Mouse (Mus musculus): ENCODE results near the gene Cela3b. TPM values are rescaled to one million over a fixed set of nuclear protein-coding genes. Genes with fewer than 3 reads are reported as not detected.
"Not testable (repeated sequence)": the region's sequence is repeated elsewhere in the genome, so short reads cannot be mapped to it uniquely, and the experiment has no call there.

The Cela3b gene
- polyA plus RNA-seq, 1 experiment from 2014 or later, result not detected

DNA sequence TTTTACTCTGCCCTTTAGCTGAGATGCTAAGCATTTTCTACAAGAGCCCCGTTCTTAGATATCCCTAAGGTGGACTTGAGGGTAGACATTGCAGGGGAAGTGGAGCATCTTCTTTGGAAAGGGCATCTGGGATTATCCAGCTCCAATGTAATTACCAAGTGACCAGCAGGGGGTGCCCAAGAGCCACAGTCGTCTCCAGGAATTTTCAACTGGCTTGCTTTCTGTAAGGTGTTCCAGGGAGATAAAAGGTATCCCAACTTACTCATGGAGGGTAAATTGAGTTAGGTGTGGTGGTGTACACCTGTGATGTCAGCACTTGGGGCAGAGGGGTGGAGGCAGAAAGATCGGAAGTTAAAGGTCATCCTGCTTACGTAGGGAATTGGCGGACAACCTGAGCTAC is 13.3 kb upstream of the Cela3b start:
- Histone ChIP-seq H3K9me3 (ENCODE audit: control insufficient read depth, low read length) (no peaks in the 10 kb centered on the region), H3K4me1 (ENCODE audit: control insufficient read depth, insufficient read depth, low read depth, low read length) (peaks cover 3% of the 10 kb centered on the region), H3K4me2 (ENCODE audit: low read length) (peak overlapping the region; percentile 47), H3K27me3 (replicated peaks; ENCODE audit: control insufficient read depth, insufficient read depth, low read length) (no peaks in the 10 kb centered on the region), H3K27ac (ENCODE audit: low read depth, low read length) (no peak overlapping the region), H3K36me3 (ENCODE audit: control insufficient read depth, insufficient read depth, low read length) (no peaks in the 10 kb centered on the region), H3K4me3 (ENCODE audit: low read length) (no peak overlapping the region), H3K9ac (ENCODE audit: low read depth, low read length) (peak overlapping the region; percentile 9; the same call in 1 of the 2 replicates)
- 25% methylated on average over 5 of the region's 5 CpGs for WGBS
- ATAC-seq, result no peak

DNA sequence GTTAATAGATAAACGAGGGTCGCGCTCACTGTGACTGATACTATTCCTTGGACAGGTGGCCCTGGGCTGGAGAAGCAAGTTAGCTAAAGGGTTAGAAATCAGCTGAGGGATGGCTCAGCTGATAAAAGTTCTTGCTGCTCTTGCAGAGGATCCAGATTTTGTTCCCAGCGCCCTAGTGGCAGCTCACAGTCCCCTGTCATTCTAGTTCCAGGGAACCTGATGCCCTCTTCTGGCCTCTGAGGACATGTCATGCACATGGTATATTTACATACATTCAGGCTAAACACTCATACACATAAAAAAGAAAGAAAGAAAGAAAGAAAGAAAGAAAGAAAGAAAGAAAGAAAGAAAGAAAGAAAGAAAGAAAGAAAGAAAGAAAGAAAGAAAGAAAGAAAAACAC is 11.0 kb upstream of the Cela3b start:
- H3K4me2 ChIP-seq (ENCODE audit: low read length), result no peak overlapping the region
- no peak for ATAC-seq
- WGBS, result 88% methylated on average over 4 of the region's 4 CpGs
- no peak overlapping the region for H3K9ac ChIP-seq (ENCODE audit: low read depth, low read length)
- no peak overlapping the region for H3K4me3 ChIP-seq (ENCODE audit: low read length)
- H3K27me3 ChIP-seq (replicated peaks; ENCODE audit: control insufficient read depth, insufficient read depth, low read length), result no peaks in the 10 kb centered on the region
- no peaks in the 10 kb centered on the region for H3K36me3 ChIP-seq (ENCODE audit: control insufficient read depth, insufficient read depth, low read length)
- no peaks in the 10 kb centered on the region for H3K9me3 ChIP-seq (ENCODE audit: control insufficient read depth, low read length)
- H3K4me1 ChIP-seq (ENCODE audit: control insufficient read depth, insufficient read depth, low read depth, low read length), result no peaks in the 10 kb centered on the region
- no peak overlapping the region for H3K27ac ChIP-seq (ENCODE audit: low read depth, low read length)

DNA sequence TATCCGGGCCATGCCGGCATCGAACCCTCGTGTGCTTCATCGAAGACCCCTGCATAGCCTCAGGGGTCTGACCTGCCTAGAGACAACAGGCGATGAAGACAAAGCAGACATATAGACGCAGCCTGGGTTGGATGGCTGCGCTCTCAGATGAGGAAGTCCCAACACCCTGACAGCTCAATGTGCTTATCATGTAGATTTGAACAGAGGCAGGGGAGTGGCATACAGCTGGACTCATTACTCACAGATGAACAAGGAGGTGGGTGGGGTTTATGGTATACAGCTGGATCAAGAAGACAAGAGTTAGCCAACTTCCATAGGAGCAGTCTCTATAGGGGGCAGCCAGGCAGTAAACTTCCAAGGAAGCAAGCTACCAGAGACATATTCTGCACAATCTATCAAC is 8.5 kb upstream of the Cela3b start:
- Histone ChIP-seq H3K27me3 (replicated peaks; ENCODE audit: control insufficient read depth, insufficient read depth, low read length) (no peaks in the 10 kb centered on the region), H3K4me3 (ENCODE audit: low read length) (no peak overlapping the region), H3K9me3 (ENCODE audit: control insufficient read depth, low read length) (no peaks in the 10 kb centered on the region), H3K36me3 (ENCODE audit: control insufficient read depth, insufficient read depth, low read length) (no peaks in the 10 kb centered on the region), H3K9ac (ENCODE audit: low read depth, low read length) (no peak overlapping the region), H3K27ac (ENCODE audit: low read depth, low read length) (no peak overlapping the region), H3K4me1 (ENCODE audit: control insufficient read depth, insufficient read depth, low read depth, low read length) (no peaks in the 10 kb centered on the region), H3K4me2 (ENCODE audit: low read length) (no peak overlapping the region)
- WGBS, result 88% methylated on average over 8 of the region's 8 CpGs
- no peak for ATAC-seq

DNA sequence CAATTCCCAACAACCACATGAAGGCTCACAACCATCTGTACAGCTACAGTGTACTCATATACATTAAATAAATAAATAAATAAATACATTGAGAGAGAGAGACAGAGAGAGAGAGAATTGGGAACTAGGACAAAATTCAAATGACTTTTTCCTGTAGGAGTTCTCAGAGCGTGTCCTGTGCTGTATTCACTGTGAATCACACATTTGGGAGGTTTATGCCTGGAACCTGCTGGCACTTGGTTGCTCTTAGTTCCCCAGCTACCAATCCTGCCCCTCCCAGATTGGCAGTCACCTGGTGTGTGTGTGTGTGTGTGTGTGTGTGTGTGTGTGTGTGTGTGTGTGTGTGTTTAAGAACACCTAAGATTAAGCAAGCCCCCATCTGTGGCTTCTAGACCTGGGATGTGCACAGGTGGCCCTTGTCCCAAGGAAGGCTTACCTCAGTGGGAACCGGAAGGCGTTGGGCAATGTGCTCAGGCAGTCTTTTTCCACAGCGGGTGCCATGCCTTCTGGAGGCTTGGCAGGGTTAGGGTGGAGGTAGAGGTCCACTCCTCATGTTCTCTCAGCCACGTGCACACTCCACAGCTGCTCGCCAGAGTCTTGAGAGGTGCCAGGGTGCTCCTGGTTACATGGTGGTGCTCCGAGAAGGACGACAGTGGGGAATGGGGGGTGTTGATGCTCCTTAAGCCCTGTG is 6.8 kb upstream of the Cela3b start:
- ATAC-seq, result no peak
- Histone ChIP-seq H3K9ac (ENCODE audit: low read depth, low read length) (no peak overlapping the region), H3K4me2 (ENCODE audit: low read length) (no peak overlapping the region), H3K27me3 (replicated peaks; ENCODE audit: control insufficient read depth, insufficient read depth, low read length) (no peaks in the 10 kb centered on the region), H3K27ac (ENCODE audit: low read depth, low read length) (no peak overlapping the region), H3K4me3 (ENCODE audit: low read length) (no peak overlapping the region), H3K36me3 (ENCODE audit: control insufficient read depth, insufficient read depth, low read length) (no peaks in the 10 kb centered on the region), H3K4me1 (ENCODE audit: control insufficient read depth, insufficient read depth, low read depth, low read length) (no peaks in the 10 kb centered on the region), H3K9me3 (ENCODE audit: control insufficient read depth, low read length) (no peaks in the 10 kb centered on the region)
- 83% methylated on average over 8 of the region's 8 CpGs for WGBS

DNA sequence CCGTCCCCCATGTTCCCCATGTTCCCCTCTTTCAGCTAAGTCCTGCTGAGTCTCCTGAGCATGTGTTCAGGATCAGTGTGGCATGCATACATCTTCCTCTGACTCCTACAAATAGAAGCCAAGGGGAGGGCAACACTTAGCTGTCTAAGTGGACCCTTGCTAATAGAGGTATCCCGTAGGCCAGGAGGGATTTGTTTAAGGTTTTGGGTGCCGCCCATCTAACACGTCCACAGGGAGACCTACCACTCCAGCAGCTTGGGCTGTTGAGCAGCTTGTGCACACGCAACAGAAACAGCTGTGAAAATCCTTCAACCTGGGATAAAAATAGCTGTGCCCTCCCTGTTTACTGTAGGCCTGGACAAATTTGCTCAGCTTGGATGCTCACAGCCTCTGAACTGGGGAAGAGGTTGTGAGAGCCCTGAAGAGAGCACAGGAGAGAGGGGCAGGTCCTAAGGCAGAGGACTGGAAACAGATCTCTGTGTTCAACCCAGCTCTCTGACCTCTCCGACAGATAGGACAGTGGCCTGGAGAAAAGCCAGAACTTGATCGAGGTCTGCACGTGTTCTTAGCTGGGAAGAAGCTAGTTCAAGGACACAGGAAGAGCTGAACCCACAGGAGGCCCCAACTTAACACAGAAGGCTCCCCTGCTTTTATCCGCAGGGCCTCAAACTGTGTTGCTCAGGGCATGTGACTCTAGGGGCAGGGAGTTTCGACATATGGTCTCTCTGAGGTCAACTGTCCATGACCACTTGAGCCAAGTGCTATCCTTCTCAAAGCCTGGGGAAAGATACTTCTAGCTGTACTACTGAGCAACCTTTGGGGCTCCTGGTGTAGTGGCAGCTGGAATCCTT is 2.6 kb upstream of the Cela3b start:
- WGBS, result 71% methylated on average over 10 of the region's 10 CpGs

DNA sequence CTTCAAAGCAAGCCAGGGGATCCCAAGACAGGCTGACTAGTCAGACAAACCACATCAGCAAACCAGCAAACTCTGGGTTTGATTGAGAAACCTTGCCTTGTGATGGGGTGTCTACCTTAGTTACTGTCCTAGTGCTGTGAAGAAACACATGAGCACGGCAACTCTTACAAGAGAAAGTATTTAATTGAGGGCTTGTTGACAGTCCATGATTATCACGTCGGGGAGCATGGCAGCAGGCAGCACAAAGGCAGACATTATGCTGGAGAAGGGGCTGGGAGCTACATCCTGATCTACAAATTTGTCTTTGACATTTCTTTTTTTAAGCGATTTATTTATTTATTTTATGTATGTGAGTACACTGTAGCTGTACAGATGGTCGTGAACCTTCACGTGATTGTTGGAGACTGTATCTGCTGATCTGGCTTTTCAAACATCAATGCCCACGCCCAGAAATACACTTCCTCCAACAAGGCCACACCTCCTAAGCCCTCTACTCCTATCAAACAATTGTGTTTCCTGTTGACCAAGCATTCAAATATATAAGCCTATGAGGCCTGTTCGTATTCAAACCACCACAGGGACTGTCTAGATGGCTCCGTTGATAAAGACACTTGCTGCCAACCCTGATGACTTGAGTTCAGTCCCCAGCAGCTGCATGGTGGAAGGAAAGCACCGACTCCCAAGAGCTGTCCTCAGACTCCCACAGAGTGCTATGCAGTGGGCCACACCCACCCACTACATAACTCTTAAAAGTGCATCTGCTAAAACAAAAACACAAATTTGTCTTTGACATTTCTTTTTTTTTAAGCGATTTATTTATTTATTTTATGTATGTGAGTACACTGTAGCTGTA is 12.4 kb downstream of the Cela3b start:
- Histone ChIP-seq H3K9me3 (ENCODE audit: control insufficient read depth, low read length) (no peaks in the 10 kb centered on the region), H3K27ac (ENCODE audit: low read depth, low read length) (no peak overlapping the region), H3K4me3 (ENCODE audit: low read length) (no peak overlapping the region), H3K36me3 (ENCODE audit: control insufficient read depth, insufficient read depth, low read length) (no peaks in the 10 kb centered on the region), H3K9ac (ENCODE audit: low read depth, low read length) (no peak overlapping the region), H3K4me2 (ENCODE audit: low read length) (no peak overlapping the region), H3K4me1 (ENCODE audit: control insufficient read depth, insufficient read depth, low read depth, low read length) (no peaks in the 10 kb centered on the region), H3K27me3 (replicated peaks; ENCODE audit: control insufficient read depth, insufficient read depth, low read length) (no peaks in the 10 kb centered on the region)
- ATAC-seq, result no peak
- WGBS, result 80% methylated on average over 11 of the region's 11 CpGs

More for the DNA sequence above, 2.6 kb upstream of the Cela3b start:
- not testable (repeated sequence) for H3K4me2 ChIP-seq (ENCODE audit: low read length); H3K36me3 ChIP-seq (ENCODE audit: control insufficient read depth, insufficient read depth, low read length); H3K27ac ChIP-seq (ENCODE audit: low read depth, low read length); ATAC-seq; H3K4me3 ChIP-seq (ENCODE audit: low read length); H3K27me3 ChIP-seq (replicated peaks; ENCODE audit: control insufficient read depth, insufficient read depth, low read length); H3K4me1 ChIP-seq (ENCODE audit: control insufficient read depth, insufficient read depth, low read depth, low read length); H3K9ac ChIP-seq (ENCODE audit: low read depth, low read length); H3K9me3 ChIP-seq (ENCODE audit: control insufficient read depth, low read length)

DNA sequence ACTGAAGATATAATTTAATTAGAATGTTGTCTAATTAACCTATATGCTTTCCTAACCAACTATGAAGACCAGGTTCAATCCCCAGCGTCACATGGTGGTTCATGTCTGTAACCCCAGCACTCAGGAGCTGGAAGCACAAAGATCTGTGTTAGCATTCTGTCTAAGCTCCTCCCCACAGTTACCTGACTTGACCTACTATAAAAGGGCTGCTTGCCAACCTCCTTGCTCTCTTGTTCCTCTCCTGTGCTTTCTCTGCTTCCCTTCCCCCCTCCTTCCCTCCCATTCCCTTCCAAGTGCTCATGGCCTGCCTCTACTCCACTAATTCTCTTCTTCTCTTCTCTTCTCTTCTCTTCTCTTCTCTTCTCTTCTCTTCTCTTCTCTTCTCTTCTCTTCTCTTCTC is 15.4 kb downstream of the Cela3b start:
- Histone ChIP-seq H3K4me3 (ENCODE audit: low read length) (no peak overlapping the region), H3K4me1 (ENCODE audit: control insufficient read depth, insufficient read depth, low read depth, low read length) (no peaks in the 10 kb centered on the region), H3K27me3 (replicated peaks; ENCODE audit: control insufficient read depth, insufficient read depth, low read length) (no peaks in the 10 kb centered on the region), H3K27ac (ENCODE audit: low read depth, low read length) (no peak overlapping the region), H3K4me2 (ENCODE audit: low read length) (no peak overlapping the region), H3K9me3 (ENCODE audit: control insufficient read depth, low read length) (no peaks in the 10 kb centered on the region), H3K9ac (ENCODE audit: low read depth, low read length) (no peak overlapping the region), H3K36me3 (ENCODE audit: control insufficient read depth, insufficient read depth, low read length) (no peaks in the 10 kb centered on the region)
- 67% methylated on average over 1 of the region's 1 CpGs for WGBS
- ATAC-seq, result no peak

DNA sequence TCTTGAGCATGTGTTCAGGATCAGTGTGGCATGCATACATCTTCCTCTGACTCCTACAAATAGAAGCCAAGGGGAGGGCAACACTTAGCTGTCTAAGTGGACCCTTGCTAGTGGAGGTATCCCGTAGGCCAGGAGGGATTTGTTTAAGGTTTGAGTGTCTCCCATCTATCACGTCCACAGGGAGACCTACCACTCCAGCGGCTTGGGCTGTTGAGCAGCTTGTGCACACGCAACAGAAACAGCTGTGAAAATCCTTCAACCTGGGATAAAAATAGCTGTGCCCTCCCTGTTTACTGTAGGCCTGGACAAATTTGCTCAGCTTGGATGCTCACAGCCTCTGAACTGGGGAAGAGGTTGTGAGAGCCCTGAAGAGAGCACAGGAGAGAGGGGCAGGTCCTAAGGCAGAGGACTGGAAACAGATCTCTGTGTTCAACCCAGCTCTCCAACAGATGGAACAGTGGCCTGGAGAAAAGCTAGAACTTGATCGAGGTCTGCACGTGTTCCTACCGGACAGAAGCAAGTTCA is 18.1 kb downstream of the Cela3b start:
- not testable (repeated sequence) for H3K4me1 ChIP-seq (ENCODE audit: control insufficient read depth, insufficient read depth, low read depth, low read length); H3K27me3 ChIP-seq (replicated peaks; ENCODE audit: control insufficient read depth, insufficient read depth, low read length); H3K4me3 ChIP-seq (ENCODE audit: low read length); H3K4me2 ChIP-seq (ENCODE audit: low read length); H3K36me3 ChIP-seq (ENCODE audit: control insufficient read depth, insufficient read depth, low read length); H3K9ac ChIP-seq (ENCODE audit: low read depth, low read length); ATAC-seq; H3K9me3 ChIP-seq (ENCODE audit: control insufficient read depth, low read length); H3K27ac ChIP-seq (ENCODE audit: low read depth, low read length)
- 88% methylated on average over 7 of the region's 7 CpGs for WGBS

DNA sequence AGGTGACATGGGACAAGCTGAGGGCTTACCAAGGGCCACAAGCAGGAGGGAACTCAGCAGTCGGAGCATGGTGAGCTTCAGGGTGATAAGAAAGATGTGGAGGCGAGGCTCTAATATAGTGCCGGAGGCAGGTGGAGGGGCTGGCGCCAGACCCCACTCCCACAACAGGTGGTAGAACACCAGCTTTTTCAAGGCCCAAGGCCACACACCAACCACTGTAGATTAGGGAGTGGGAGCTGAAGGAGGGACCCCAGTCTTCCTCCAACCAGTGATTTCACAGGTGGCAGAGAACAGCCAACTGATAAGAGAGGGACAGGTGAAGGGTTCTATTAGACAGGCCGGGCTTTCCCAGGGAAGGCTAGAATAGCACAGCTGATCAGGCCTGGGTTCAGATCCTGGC is 20.6 kb downstream of the Cela3b start, which contains the start of gene Cela3a:
Cela3a (minus strand) TSS at position 101 of the 400 bp plus-strand sequence.
- 93% methylated on average over 5 of the region's 5 CpGs for WGBS
- ATAC-seq, result no peak
- no peak within 1 kb of the TSS for H3K9ac ChIP-seq (ENCODE audit: low read depth, low read length)
- no peaks in the 10 kb centered on the region for H3K4me1 ChIP-seq (ENCODE audit: control insufficient read depth, insufficient read depth, low read depth, low read length)
- no peak within 1 kb of the TSS for H3K27ac ChIP-seq (ENCODE audit: low read depth, low read length)
- H3K27me3 ChIP-seq (replicated peaks; ENCODE audit: control insufficient read depth, insufficient read depth, low read length), result no peaks in the 10 kb centered on the region
- no peak within 1 kb of the TSS for H3K4me2 ChIP-seq (ENCODE audit: low read length)
- no peak within 1 kb of the TSS for H3K4me3 ChIP-seq (ENCODE audit: low read length)
- H3K36me3 ChIP-seq (ENCODE audit: control insufficient read depth, insufficient read depth, low read length), result no peaks in the 10 kb centered on the region
- no peaks in the 10 kb centered on the region for H3K9me3 ChIP-seq (ENCODE audit: control insufficient read depth, low read length)
